Mouse (Mus musculus): ENCODE data around the gene Fignl2.

DNA sequence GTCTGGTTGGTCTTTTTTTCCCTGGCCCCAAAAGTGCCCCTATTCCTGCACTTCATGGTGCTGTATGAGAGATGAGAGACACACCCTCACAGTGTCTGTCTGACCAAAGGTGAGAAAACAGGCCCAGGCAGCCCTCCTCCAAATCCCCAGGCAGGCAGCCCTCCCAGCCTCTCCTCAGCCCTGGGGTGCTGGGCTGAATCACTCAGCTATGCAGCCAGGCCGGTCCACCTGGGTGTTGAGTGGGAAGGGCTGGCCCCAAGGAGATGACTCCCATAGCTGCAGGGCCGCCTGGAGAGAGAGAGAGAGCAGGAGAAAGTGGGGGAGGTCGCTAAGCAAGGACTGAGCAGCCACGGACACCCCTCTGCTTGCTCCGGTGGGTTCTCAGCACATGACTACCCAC lies 7.6 kb downstream of the Fignl2 start:
- TF ChIP-seq POLR2A (IDR thresholded peaks at IDR 0.05; ENCODE audit: borderline replicate concordance, insufficient read depth, low read length) (no peak), CTCF (IDR thresholded peaks at IDR 0.05; ENCODE audit: borderline replicate concordance, insufficient read depth, low read depth, low read length) (no peak)

All from cerebellum, adult 2 months (tissue).